Mouse (Mus musculus) bone marrow macrophage, adult 2 months (primary cell): ENCODE results near the gene Trf.

Experiments
- CTCF ChIP-seq: IDR thresholded peaks from 2 replicates; pipeline ENCODE4 v1.5.1; 2012; ENCODE audit warnings: low read depth, mild to moderate bottlenecking, low read length, moderate library complexity
- POLR2A ChIP-seq: IDR thresholded peaks from 2 replicates; pipeline ENCODE4 v1.6.1; 2012; ENCODE audit warnings: mild to moderate bottlenecking, low read depth, low read length, borderline replicate concordance

DNA sequence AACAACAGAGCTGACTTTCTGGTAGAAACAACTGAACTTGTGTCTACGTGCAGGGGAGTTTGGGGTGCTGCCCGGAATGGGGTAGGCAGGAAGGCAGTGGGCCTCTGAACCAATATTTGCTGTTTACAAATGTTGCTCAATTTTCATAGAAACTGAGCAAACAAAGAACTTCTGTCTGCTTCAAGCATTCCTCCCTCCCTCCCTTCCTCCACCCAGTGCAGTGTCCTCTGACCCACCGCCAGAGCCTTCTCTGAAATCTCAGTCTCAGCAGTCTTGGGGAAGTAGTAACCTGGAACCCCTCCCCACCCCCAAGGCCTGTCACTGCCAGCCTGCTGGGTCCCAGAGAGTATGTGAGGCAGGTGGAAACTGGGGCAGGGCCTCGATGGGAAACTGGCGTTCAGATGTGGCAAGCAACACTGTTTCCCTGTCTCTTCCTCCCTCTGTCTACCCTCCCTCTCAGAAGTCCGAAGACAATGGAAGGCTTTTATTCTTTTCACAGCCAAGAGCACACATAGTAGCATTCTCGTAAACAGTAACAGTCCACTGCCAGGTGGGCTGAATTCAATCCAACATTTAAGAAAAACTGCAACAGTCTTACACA lies 4.4 kb upstream of the Trf start:
- no peak for TF ChIP-seq CTCF
- no peak for TF ChIP-seq POLR2A
